ENCODE assay signal across 8 mouse cellular contexts in genomic region chr7:19458072-19458486, GRCm38 (mm10). TPM values are rescaled to one million over a fixed set of nuclear protein-coding genes. Genes with fewer than 3 reads are reported as not detected.
DNase-seq lines count a peak whose midpoint lies in the region; ATAC-seq and TF ChIP-seq lines count a peak whose summit lies in the region.

No protein-coding gene starts in this region.

- H3K4me1 ChIP-seq in heart, embryonic 10.5 days = peaks cover 40% of the 10 kb centered on the region
- H3K4me1 ChIP-seq in kidney, postnatal 0 days (replicated peaks; ENCODE audit: insufficient read depth, low read length) = peaks cover 10% of the 10 kb centered on the region; the same call in 1 of the 2 replicates

- peak overlapping the region; percentile 89 for H3K9ac ChIP-seq in kidney, postnatal 0 days (ENCODE audit: low read depth, low read length)

- ATAC-seq in kidney, postnatal 0 days (replicated peaks; ENCODE audit: low FRiP score, low read depth) = peak; percentile 72

- H3K27me3 ChIP-seq in heart, embryonic 10.5 days (ENCODE audit: insufficient read depth, poor library complexity, severe bottlenecking) = 0 out of 2 replicates have a peak, but pooled peaks cover 3% of the 10 kb centered on the region
- no peaks in the 10 kb centered on the region for H3K27me3 ChIP-seq in kidney, postnatal 0 days (ENCODE audit: insufficient read depth, low read length)

- H3K36me3 ChIP-seq in heart, embryonic 10.5 days = peaks cover 37% of the 10 kb centered on the region
- H3K36me3 ChIP-seq in kidney, postnatal 0 days (ENCODE audit: insufficient read depth, low read length) = 0 out of 2 replicates have a peak, but pooled peaks cover 3% of the 10 kb centered on the region

- peak overlapping the region; percentile 92 for H3K27ac ChIP-seq in heart, embryonic 10.5 days
- H3K27ac ChIP-seq in kidney, postnatal 0 days = peak overlapping the region; percentile 85

- H3K9me3 ChIP-seq in heart, embryonic 10.5 days = no peaks in the 10 kb centered on the region
- H3K9me3 ChIP-seq in kidney, postnatal 0 days (replicated peaks; ENCODE audit: low read length) = no peaks in the 10 kb centered on the region

- DNase-seq in A20 (ENCODE audit: low read depth, low spot score) = peak; percentile 77
- DNase-seq in Muller cell, postnatal 12 days (ENCODE audit: inconsistent ontology term) = peak; percentile 79
- peak; percentile 78 for DNase-seq in embryo, embryonic 10 days (ENCODE audit: low spot score)
- peak; percentile 91 for DNase-seq in heart, embryonic 10.5 days (ENCODE audit: low spot score)
- peak; percentile 91 for DNase-seq in kidney, postnatal 0 days (ENCODE audit: low spot score)
- DNase-seq in lung, postnatal 14 days = peak; percentile 66
- peak; percentile 50 for DNase-seq in ovary, postnatal 14 days (ENCODE audit: low spot score)
- peak; percentile 51 for DNase-seq in urinary bladder, postnatal 14 days (ENCODE audit: low spot score)

- TF ChIP-seq CTCF in kidney, postnatal 0 days (IDR thresholded peaks at IDR 0.05; ENCODE audit: low read depth) = peak; percentile 58

- peak overlapping the region; percentile 95 for H3K4me2 ChIP-seq in kidney, postnatal 0 days (ENCODE audit: low read length)

- peak overlapping the region; percentile 99 for H3K4me3 ChIP-seq in heart, embryonic 10.5 days
- peak overlapping the region; percentile 83 for H3K4me3 ChIP-seq in kidney, postnatal 0 days (replicated peaks; ENCODE audit: low read depth, low read length)

- 0% methylated on average over 31 of the region's 31 CpGs for WGBS in heart, embryonic 10.5 days
- WGBS in kidney, postnatal 0 days = 0% methylated on average over 24 of the region's 31 CpGs

RNA-seq across cellular contexts. Expression of gene Mark4, which starts 0.5 kb away (rescaled TPM):
- 7.0 and 8.9 TPM in 2 replicates for polyA plus RNA-seq in heart, embryonic 10.5 days (2016; fragmentation: Nextera tagmentation; extraction: Ambion mirVana)
- 6.6 and 7.9 TPM in 2 replicates for polyA plus RNA-seq in kidney, postnatal 0 days (2015; fragmentation: Nextera tagmentation; extraction: Ambion mirVana)

RNA-seq across cellular contexts. Expression of gene Exoc3l2, which starts 5.1 kb away (rescaled TPM):
- polyA plus RNA-seq in heart, embryonic 10.5 days (2016; fragmentation: Nextera tagmentation; extraction: Ambion mirVana) = 1.8 and 2.5 TPM in 2 replicates
- polyA plus RNA-seq in kidney, postnatal 0 days (2015; fragmentation: Nextera tagmentation; extraction: Ambion mirVana) = 6.7 and 8.0 TPM in 2 replicates

RNA-seq across cellular contexts. Expression of gene Bloc1s3, which starts 50.1 kb away (rescaled TPM):
- 1.5 and 2.0 TPM in 2 replicates for polyA plus RNA-seq in heart, embryonic 10.5 days (2016; fragmentation: Nextera tagmentation; extraction: Ambion mirVana)
- polyA plus RNA-seq in kidney, postnatal 0 days (2015; fragmentation: Nextera tagmentation; extraction: Ambion mirVana) = 2.7 and 3.0 TPM in 2 replicates

RNA-seq across cellular contexts. Expression of gene Trappc6a, which starts 50.1 kb away (rescaled TPM):
- polyA plus RNA-seq in heart, embryonic 10.5 days (2016; fragmentation: Nextera tagmentation; extraction: Ambion mirVana) = 95.3 and 107 TPM in 2 replicates
- 88.5 and 91.7 TPM in 2 replicates for polyA plus RNA-seq in kidney, postnatal 0 days (2015; fragmentation: Nextera tagmentation; extraction: Ambion mirVana)

RNA-seq across cellular contexts. Expression of gene Ckm, which starts 53.5 kb away (rescaled TPM):
- polyA plus RNA-seq in heart, embryonic 10.5 days (2016; fragmentation: Nextera tagmentation; extraction: Ambion mirVana) = 3.6 and 9.8 TPM in 2 replicates
- polyA plus RNA-seq in kidney, postnatal 0 days (2015; fragmentation: Nextera tagmentation; extraction: Ambion mirVana) = 1.0 and 1.2 TPM in 2 replicates

Comparison
In these comparisons a context has a peak if more than half of its experiments do, and no peak if none do; other contexts are left out.
1. Peak in every context shown above with its lines: DNase-seq, ATAC-seq, H3K4me3 ChIP-seq and H3K27ac ChIP-seq.